Mouse (Mus musculus) E14TG2a.4 (cell line): ENCODE data around the gene 2900026A02Rik.

Experiments used
- CTCF ChIP-seq: conservative IDR thresholded peaks from 2 replicates; pipeline ENCODE4 v1.5.1; 2014; ENCODE audit warnings: low read length
- NANOG ChIP-seq: IDR thresholded peaks from 2 replicates; pipeline ENCODE4 v1.6.1; 2014; ENCODE audit warnings: borderline replicate concordance, low read length, mixed read lengths
- POU5F1 ChIP-seq: IDR thresholded peaks from 2 replicates; pipeline ENCODE4 v1.6.1; 2014; ENCODE audit warnings: low read length, borderline replicate concordance

GRCm38 (mm10) chr5:113195907-113196306 lies 25.1 kb downstream of the 2900026A02Rik start:
- TF ChIP-seq CTCF = no peak
- TF ChIP-seq NANOG = no peak
- TF ChIP-seq POU5F1 = no peak
